Comparison of ENCODE assay signal across 11 mouse cellular contexts in the genomic region with DNA sequence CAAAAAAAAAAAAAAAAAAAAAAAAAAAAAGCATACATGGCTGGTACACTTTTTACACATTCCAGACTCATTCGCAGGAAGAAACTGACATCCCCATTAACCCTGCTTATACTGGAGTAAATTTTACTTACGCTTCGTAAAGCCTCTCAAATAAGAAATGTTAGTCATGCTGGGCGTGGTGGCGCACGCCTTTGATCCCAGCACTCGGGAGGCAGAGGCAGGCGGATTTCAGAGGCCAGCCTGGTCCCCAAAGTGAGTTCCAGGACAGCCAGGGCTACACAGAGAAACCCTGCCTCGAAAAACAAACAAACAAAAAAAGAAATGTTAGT. TPM values are rescaled to one million over a fixed set of nuclear protein-coding genes. Genes with fewer than 3 reads are reported as not detected.
DNase-seq lines count a peak whose midpoint lies in the region; ATAC-seq and TF ChIP-seq lines count a peak whose summit lies in the region.
"Not testable (repeated sequence)": the region's sequence is repeated elsewhere in the genome, so short reads cannot be mapped to it uniquely, and the experiment has no call there.
"Had no signal": no experiment of that assay in that cellular context is flagged by ENCODE, and none has a peak within 500 bp of the region (broad histone marks: within the 10 kb centered on the region; RNA-seq: fewer than 3 reads in every experiment).

No protein-coding gene starts in this region.

- DNase-seq in G1E (ENCODE audit: low spot score); heart, embryonic 10.5 days (ENCODE audit: low spot score); limb, embryonic 10.5 days (ENCODE audit: low spot score); liver, postnatal 0 days: not testable (repeated sequence)

- H3K4me3 ChIP-seq in G1E (ENCODE audit: low read depth, low read length) = peak overlapping the region; percentile 91
- H3K4me3 ChIP-seq in embryonic facial prominence, embryonic 15.5 days (replicated peaks) = peak overlapping the region; percentile 91
- peak overlapping the region; percentile 98 for H3K4me3 ChIP-seq in heart, embryonic 10.5 days
- H3K4me3 ChIP-seq in hindbrain, embryonic 16.5 days (ENCODE audit: low read length) = peak overlapping the region; percentile 73
- H3K4me3 ChIP-seq in limb, embryonic 10.5 days = peak overlapping the region; percentile 99
- H3K4me3 ChIP-seq in liver, postnatal 0 days (ENCODE audit: low read depth, low read length) = peak overlapping the region; percentile 85
- peak overlapping the region; percentile 87 for H3K4me3 ChIP-seq in midbrain, embryonic 16.5 days (ENCODE audit: low read depth, low read length)
- H3K4me3 ChIP-seq in stomach, embryonic 15.5 days (replicated peaks) = peak overlapping the region; percentile 81

- not testable (repeated sequence) for ATAC-seq in G1E (ENCODE audit: extremely low read depth, insufficient number of reproducible peaks, low FRiP score, poor library complexity, severe bottlenecking); embryonic facial prominence, embryonic 15.5 days (ENCODE audit: insufficient number of reproducible peaks, low FRiP score, low TSS enrichment, low read depth); hindbrain, embryonic 16.5 days; liver, postnatal 0 days; midbrain, embryonic 16.5 days; stomach, embryonic 15.5 days (ENCODE audit: insufficient read depth, low FRiP score, low read depth)

- not testable (repeated sequence) for H3K9ac ChIP-seq in embryonic facial prominence, embryonic 15.5 days; stomach, embryonic 15.5 days
- H3K9ac ChIP-seq in hindbrain, embryonic 16.5 days (ENCODE audit: low read depth, low read length) = peak overlapping the region; percentile 60
- H3K9ac ChIP-seq in liver, postnatal 0 days (replicated peaks) = peak overlapping the region; percentile 88
- H3K9ac ChIP-seq in midbrain, embryonic 16.5 days (ENCODE audit: low read depth, low read length) = peak overlapping the region; percentile 91

- peak overlapping the region; percentile 78 for H3K4me2 ChIP-seq in embryonic facial prominence, embryonic 15.5 days (replicated peaks)
- H3K4me2 ChIP-seq in hindbrain, embryonic 16.5 days (ENCODE audit: low read length) = peak overlapping the region; percentile 53
- peak overlapping the region; percentile 89 for H3K4me2 ChIP-seq in liver, postnatal 0 days (ENCODE audit: low read depth, low read length)
- peak overlapping the region; percentile 80 for H3K4me2 ChIP-seq in midbrain, embryonic 16.5 days (ENCODE audit: low read length)
- peak overlapping the region; percentile 83 for H3K4me2 ChIP-seq in stomach, embryonic 15.5 days

- peaks cover 42% of the 10 kb centered on the region for H3K36me3 ChIP-seq in G1E (replicated peaks)
- H3K36me3 ChIP-seq in embryonic facial prominence, embryonic 15.5 days = peaks cover 28% of the 10 kb centered on the region
- peaks cover 36% of the 10 kb centered on the region for H3K36me3 ChIP-seq in heart, embryonic 10.5 days
- H3K36me3 ChIP-seq in hindbrain, embryonic 16.5 days (ENCODE audit: control insufficient read depth, insufficient read depth, low read length) = peaks cover 22% of the 10 kb centered on the region
- H3K36me3 ChIP-seq in limb, embryonic 10.5 days = peaks cover 42% of the 10 kb centered on the region
- peaks cover 33% of the 10 kb centered on the region for H3K36me3 ChIP-seq in liver, postnatal 0 days (replicated peaks; ENCODE audit: insufficient read depth, low read length)
- peaks cover 19% of the 10 kb centered on the region for H3K36me3 ChIP-seq in midbrain, embryonic 16.5 days (ENCODE audit: control insufficient read depth, insufficient read depth, low read length)
- H3K36me3 ChIP-seq in stomach, embryonic 15.5 days = peaks cover 28% of the 10 kb centered on the region

- not testable (repeated sequence) for H3K9me3 ChIP-seq in G1E (replicated peaks); embryonic facial prominence, embryonic 15.5 days (replicated peaks); heart, embryonic 10.5 days; hindbrain, embryonic 16.5 days (ENCODE audit: control insufficient read depth, low read length); limb, embryonic 10.5 days (replicated peaks); liver, postnatal 0 days (ENCODE audit: low read length); midbrain, embryonic 16.5 days (replicated peaks; ENCODE audit: control insufficient read depth, low read length, poor library complexity, severe bottlenecking); stomach, embryonic 15.5 days

- TF ChIP-seq EP300 in liver, postnatal 0 days (IDR thresholded peaks at IDR 0.05; ENCODE audit: low read depth) = not testable (repeated sequence)

- peak overlapping the region; percentile 91; the same call in 1 of the 2 replicates for H3K27ac ChIP-seq in embryonic facial prominence, embryonic 15.5 days (replicated peaks)
- peak overlapping the region; percentile 97 for H3K27ac ChIP-seq in heart, embryonic 10.5 days
- H3K27ac ChIP-seq in hindbrain, embryonic 16.5 days (ENCODE audit: low read depth, low read length) = peak overlapping the region; percentile 65
- peak overlapping the region; percentile 96 for H3K27ac ChIP-seq in limb, embryonic 10.5 days
- H3K27ac ChIP-seq in liver, postnatal 0 days (ENCODE audit: low read depth) = peak overlapping the region; percentile 68; the same call in 1 of the 2 replicates
- peak overlapping the region; percentile 92 for H3K27ac ChIP-seq in midbrain, embryonic 16.5 days (ENCODE audit: low read length)
- H3K27ac ChIP-seq in stomach, embryonic 15.5 days = peak overlapping the region; percentile 90

- peaks cover 51% of the 10 kb centered on the region for H3K4me1 ChIP-seq in G1E (ENCODE audit: insufficient read depth, low read depth, low read length)
- peaks cover 35% of the 10 kb centered on the region for H3K4me1 ChIP-seq in embryonic facial prominence, embryonic 15.5 days
- peaks cover 46% of the 10 kb centered on the region for H3K4me1 ChIP-seq in heart, embryonic 10.5 days
- H3K4me1 ChIP-seq in hindbrain, embryonic 16.5 days (ENCODE audit: control insufficient read depth, insufficient read depth, low read depth, low read length) = peaks cover 20% of the 10 kb centered on the region
- peaks cover 41% of the 10 kb centered on the region for H3K4me1 ChIP-seq in limb, embryonic 10.5 days
- peaks cover 19% of the 10 kb centered on the region for H3K4me1 ChIP-seq in liver, postnatal 0 days (ENCODE audit: insufficient read depth)
- H3K4me1 ChIP-seq in midbrain, embryonic 16.5 days (ENCODE audit: control insufficient read depth, insufficient read depth, low read length) = peaks cover 13% of the 10 kb centered on the region
- H3K4me1 ChIP-seq in stomach, embryonic 15.5 days = peaks cover 42% of the 10 kb centered on the region

- 32% methylated on average over 9 of the region's 9 CpGs for WGBS in embryonic facial prominence, embryonic 15.5 days
- WGBS in heart, embryonic 10.5 days = 45% methylated on average over 9 of the region's 9 CpGs
- WGBS in hindbrain, embryonic 16.5 days = 51% methylated on average over 9 of the region's 9 CpGs
- WGBS in limb, embryonic 10.5 days = 53% methylated on average over 9 of the region's 9 CpGs
- WGBS in liver, postnatal 0 days (ENCODE audit: insufficient replicate concordance) = 25% methylated on average over 9 of the region's 9 CpGs
- WGBS in midbrain, embryonic 16.5 days = 46% methylated on average over 9 of the region's 9 CpGs
- WGBS in stomach, embryonic 15.5 days = 31% methylated on average over 9 of the region's 9 CpGs

- TF ChIP-seq CTCF in G1E (IDR thresholded peaks at IDR 0.05; ENCODE audit: low read depth, low read length); liver, postnatal 0 days (IDR thresholded peaks at IDR 0.05; ENCODE audit: low read depth): not testable (repeated sequence)

- not testable (repeated sequence) for H3K27me3 ChIP-seq in G1E (ENCODE audit: insufficient read depth, low read length); embryonic facial prominence, embryonic 15.5 days; heart, embryonic 10.5 days (ENCODE audit: insufficient read depth, poor library complexity, severe bottlenecking); hindbrain, embryonic 16.5 days (replicated peaks; ENCODE audit: control insufficient read depth, insufficient read depth, low read length); limb, embryonic 10.5 days (ENCODE audit: low read depth, poor library complexity, severe bottlenecking); liver, postnatal 0 days (ENCODE audit: insufficient read depth, low read length); midbrain, embryonic 16.5 days (ENCODE audit: control insufficient read depth, insufficient read depth, low read depth, low read length); stomach, embryonic 15.5 days (replicated peaks)

RNA-seq across cellular contexts. Expression of gene RPS10-NUDT3, which starts 0.5 kb away (rescaled TPM):
- not detected in 2 replicates for total RNA-seq in G1E (2014; fragmentation: Nextera tagmentation)
- not detected in 2 replicates for total RNA-seq in G1E (2017)
- polyA plus RNA-seq in G1E (2012) = not detected in 2 replicates
- polyA plus RNA-seq in embryonic facial prominence, embryonic 15.5 days (2015; fragmentation: Nextera tagmentation; extraction: Ambion mirVana) = not detected in 2 replicates
- polyA plus RNA-seq in heart, embryonic 10.5 days (2016; fragmentation: Nextera tagmentation; extraction: Ambion mirVana) = not detected in 2 replicates
- not detected in 2 replicates for polyA plus RNA-seq in hindbrain, embryonic 16.5 days (2015; fragmentation: Nextera tagmentation; extraction: Ambion mirVana)
- polyA plus RNA-seq in limb, embryonic 10.5 days (2016; fragmentation: Nextera tagmentation; extraction: Ambion mirVana) = not detected in 2 replicates
- not detected in 2 replicates for polyA plus RNA-seq in liver, postnatal 0 days (2015; fragmentation: Nextera tagmentation; extraction: Ambion mirVana)
- polyA plus RNA-seq in midbrain, embryonic 16.5 days (2015; fragmentation: Nextera tagmentation; extraction: Ambion mirVana) = not detected in 2 replicates
- not detected in 2 replicates for polyA plus RNA-seq in stomach, embryonic 15.5 days (2015; fragmentation: Nextera tagmentation; extraction: Ambion mirVana)
- total RNA-seq: granulocyte monocyte progenitor cell, adult 5-6 weeks had no signal
- polyA plus RNA-seq: brain, embryonic 14.5 days; testis, adult 2 months had no signal

RNA-seq across cellular contexts. Expression of gene Rps10, which starts 0.9 kb away (rescaled TPM):
- total RNA-seq in G1E (2014; fragmentation: Nextera tagmentation) (2,280 and 2,438 TPM in 2 replicates), G1E (2017) (3,635 and 3,726 TPM in 2 replicates)
- 2,816 and 3,596 TPM in 2 replicates for polyA plus RNA-seq in G1E (2012)
- 989 and 990 TPM in 2 replicates for polyA plus RNA-seq in embryonic facial prominence, embryonic 15.5 days (2015; fragmentation: Nextera tagmentation; extraction: Ambion mirVana)
- 629 and 734 TPM in 2 replicates for polyA plus RNA-seq in heart, embryonic 10.5 days (2016; fragmentation: Nextera tagmentation; extraction: Ambion mirVana)
- polyA plus RNA-seq in hindbrain, embryonic 16.5 days (2015; fragmentation: Nextera tagmentation; extraction: Ambion mirVana) = 404 and 408 TPM in 2 replicates
- 875 and 1,046 TPM in 2 replicates for polyA plus RNA-seq in limb, embryonic 10.5 days (2016; fragmentation: Nextera tagmentation; extraction: Ambion mirVana)
- 523 and 535 TPM in 2 replicates for polyA plus RNA-seq in liver, postnatal 0 days (2015; fragmentation: Nextera tagmentation; extraction: Ambion mirVana)
- polyA plus RNA-seq in midbrain, embryonic 16.5 days (2015; fragmentation: Nextera tagmentation; extraction: Ambion mirVana) = 400 and 420 TPM in 2 replicates
- 933 and 955 TPM in 2 replicates for polyA plus RNA-seq in stomach, embryonic 15.5 days (2015; fragmentation: Nextera tagmentation; extraction: Ambion mirVana)

RNA-seq across cellular contexts. Expression of gene Nudt3, which starts 12.2 kb away (rescaled TPM):
- total RNA-seq in G1E (2014; fragmentation: Nextera tagmentation) (79.8 and 82.6 TPM in 2 replicates), G1E (2017) (235 and 245 TPM in 2 replicates)
- 140 and 157 TPM in 2 replicates for polyA plus RNA-seq in G1E (2012)
- 98.7 and 99.3 TPM in 2 replicates for polyA plus RNA-seq in embryonic facial prominence, embryonic 15.5 days (2015; fragmentation: Nextera tagmentation; extraction: Ambion mirVana)
- 89.7 and 107 TPM in 2 replicates for polyA plus RNA-seq in heart, embryonic 10.5 days (2016; fragmentation: Nextera tagmentation; extraction: Ambion mirVana)
- 253 and 269 TPM in 2 replicates for polyA plus RNA-seq in hindbrain, embryonic 16.5 days (2015; fragmentation: Nextera tagmentation; extraction: Ambion mirVana)
- polyA plus RNA-seq in limb, embryonic 10.5 days (2016; fragmentation: Nextera tagmentation; extraction: Ambion mirVana) = 88.2 and 96.2 TPM in 2 replicates
- polyA plus RNA-seq in liver, postnatal 0 days (2015; fragmentation: Nextera tagmentation; extraction: Ambion mirVana) = 17.9 and 20.2 TPM in 2 replicates
- polyA plus RNA-seq in midbrain, embryonic 16.5 days (2015; fragmentation: Nextera tagmentation; extraction: Ambion mirVana) = 246 and 248 TPM in 2 replicates
- polyA plus RNA-seq in stomach, embryonic 15.5 days (2015; fragmentation: Nextera tagmentation; extraction: Ambion mirVana) = 78.6 and 79.3 TPM in 2 replicates

RNA-seq across cellular contexts. Expression of gene Pacsin1, which starts 19.8 kb away (rescaled TPM):
- total RNA-seq in G1E (2014; fragmentation: Nextera tagmentation) (not detected in 2 replicates), G1E (2017) (0.17 and 0.44 TPM in 2 replicates)
- not detected in 2 replicates for polyA plus RNA-seq in G1E (2012)
- polyA plus RNA-seq in embryonic facial prominence, embryonic 15.5 days (2015; fragmentation: Nextera tagmentation; extraction: Ambion mirVana) = 5.2 and 5.3 TPM in 2 replicates
- polyA plus RNA-seq in heart, embryonic 10.5 days (2016; fragmentation: Nextera tagmentation; extraction: Ambion mirVana) = 2.1 and 3.3 TPM in 2 replicates
- polyA plus RNA-seq in hindbrain, embryonic 16.5 days (2015; fragmentation: Nextera tagmentation; extraction: Ambion mirVana) = 67.0 and 77.9 TPM in 2 replicates
- 5.8 and 6.0 TPM in 2 replicates for polyA plus RNA-seq in limb, embryonic 10.5 days (2016; fragmentation: Nextera tagmentation; extraction: Ambion mirVana)
- 0.27 and 0.29 TPM in 2 replicates for polyA plus RNA-seq in liver, postnatal 0 days (2015; fragmentation: Nextera tagmentation; extraction: Ambion mirVana)
- 58.9 and 67.7 TPM in 2 replicates for polyA plus RNA-seq in midbrain, embryonic 16.5 days (2015; fragmentation: Nextera tagmentation; extraction: Ambion mirVana)
- polyA plus RNA-seq in stomach, embryonic 15.5 days (2015; fragmentation: Nextera tagmentation; extraction: Ambion mirVana) = 1.9 TPM in 2 replicates
- total RNA-seq: granulocyte monocyte progenitor cell, adult 5-6 weeks had no signal
